Mouse (Mus musculus) heart, postnatal 0 days (tissue): ENCODE measurements at regions not wholly inside any gene's neighbourhood (a gene's known extent, or its start where the extent isn't known, plus 50 kb on each side); places are given as distances from the start of the nearest gene placed in this dataset.

ENCODE experiments used
- ATAC-seq: fragments of 200-750 bp; cut with Nextera tagmentation; 2 replicates; pipeline ENCODE4 v1.8.0; 2017; ENCODE audit warnings: low read depth, moderate number of reproducible peaks, moderate library complexity; ENCODE audit not compliant: insufficient read depth
- DNase-seq: peaks from one replicate; pipeline ENCODE4 v3.0.0-alpha.2; 2016; ENCODE audit warnings: low spot score
- H3K27ac ChIP-seq: fragments of 300-500 bp; sonication (generic); 2 replicates; pipeline ENCODE4 v1.5.1; 2014; ENCODE audit warnings: low read depth, mild to moderate bottlenecking
- H3K27me3 ChIP-seq: fragments of 300-500 bp; sonication (generic); 2 replicates; pipeline ENCODE4 v1.6.1; 2014; ENCODE audit warnings: low read length, mixed read lengths; ENCODE audit not compliant: control insufficient read depth, insufficient read depth
- H3K36me3 ChIP-seq: fragments of 300-500 bp; sonication (generic); replicated peaks from 2 replicates; pipeline ENCODE4 v1.6.1; 2014; ENCODE audit warnings: low read length, mixed read lengths; ENCODE audit not compliant: control insufficient read depth, insufficient read depth
- H3K4me1 ChIP-seq: fragments of 300-500 bp; sonication (generic); 2 replicates; pipeline ENCODE4 v1.6.1; 2014; ENCODE audit warnings: antibody characterized with exemption; ENCODE audit not compliant: control insufficient read depth, insufficient read depth
- H3K4me2 ChIP-seq: fragments of 300-500 bp; sonication (generic); 2 replicates; pipeline ENCODE4 v1.6.1; 2014; ENCODE audit warnings: low read depth, mild to moderate bottlenecking, low read length, moderate library complexity
- H3K4me3 ChIP-seq: fragments of 300-500 bp; sonication (generic); 2 replicates; pipeline ENCODE4 v1.5.1; 2014; ENCODE audit warnings: low read depth, low read length
- H3K9ac ChIP-seq: fragments of 300-500 bp; sonication (generic); replicated peaks from 2 replicates; pipeline ENCODE4 v1.6.1; 2014; ENCODE audit warnings: low read depth, low read length, mixed read lengths
- H3K9me3 ChIP-seq: fragments of 300-500 bp; sonication (generic); replicated peaks from 2 replicates; pipeline ENCODE4 v1.6.1; 2016; ENCODE audit warnings: low read length; ENCODE audit not compliant: control insufficient read depth
- CTCF ChIP-seq: IDR thresholded peaks from 2 replicates; pipeline ENCODE4 v1.5.1; 2016; ENCODE audit warnings: antibody characterized with exemption, control low read depth, low read depth
- EP300 ChIP-seq: IDR thresholded peaks from 2 replicates; pipeline ENCODE4 v1.6.1; 2016; ENCODE audit warnings: antibody characterized with exemption, low read depth
- WGBS: fragments of 180-500 bp; shearing (Covaris S2); extraction: QIAGEN DNeasy Blood & Tissue Kit; methylation state at CpG from one replicate; pipeline ENCODE4 v1.1.7; 2014; 5-methylcytosine and 5-hydroxymethylcytosine counted together

DNA sequence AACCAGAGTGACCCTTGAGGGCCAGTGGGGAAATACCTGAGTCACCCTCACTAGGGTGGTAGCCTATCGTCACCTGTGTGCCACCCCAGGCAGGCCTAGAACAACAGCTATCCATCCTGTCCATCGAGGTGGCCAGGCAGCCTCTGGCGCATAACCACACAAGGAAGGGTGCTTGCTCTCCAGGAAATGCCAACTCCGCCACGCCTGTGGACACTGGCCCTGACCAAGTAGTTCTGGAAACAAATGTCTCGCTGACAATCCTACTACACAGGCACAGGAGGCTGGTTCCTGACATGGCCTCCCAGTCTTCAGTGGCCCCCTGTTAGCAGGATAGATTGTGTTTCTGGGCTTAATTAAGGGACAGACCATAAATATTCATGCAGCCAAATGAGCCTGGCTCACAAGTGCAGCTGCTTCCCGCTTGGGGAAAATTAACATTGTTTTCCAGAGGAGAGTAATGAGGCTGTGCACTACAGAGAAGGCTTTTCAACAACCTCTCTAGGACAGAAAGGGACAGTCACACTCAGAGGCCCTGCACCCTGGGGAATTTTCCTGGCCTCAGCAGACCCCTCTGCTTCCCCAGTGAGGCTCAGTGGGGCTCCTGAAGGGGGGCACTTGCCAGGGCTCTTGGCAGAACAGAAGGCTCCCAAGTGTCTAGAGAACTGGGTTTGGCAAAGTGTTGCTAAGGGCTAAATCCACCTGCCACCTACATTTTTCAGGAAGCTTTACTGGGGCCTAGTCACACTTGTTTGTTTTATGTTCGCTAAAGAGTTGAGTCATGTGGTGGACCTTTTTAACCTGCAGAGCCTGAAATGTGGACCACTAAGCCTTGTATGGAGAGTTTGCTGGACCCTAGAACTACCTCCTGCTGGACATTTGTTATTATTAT is 143.2 kb upstream of the Gm12830 start:
- ATAC-seq (no peak), DNase-seq (no peak)
- Histone ChIP-seq H3K9me3 (no peaks in the 10 kb centered on the region), H3K4me1 (no peaks in the 10 kb centered on the region), H3K9ac (no peak overlapping the region), H3K27ac (no peak overlapping the region), H3K4me3 (no peak overlapping the region), H3K27me3 (0 out of 2 replicates have a peak, but pooled peaks cover 6% of the 10 kb centered on the region), H3K4me2 (no peak overlapping the region), H3K36me3 (no peaks in the 10 kb centered on the region)
- WGBS: 70% methylated on average over 8 of the region's 8 CpGs
- TF ChIP-seq CTCF: no peak

DNA sequence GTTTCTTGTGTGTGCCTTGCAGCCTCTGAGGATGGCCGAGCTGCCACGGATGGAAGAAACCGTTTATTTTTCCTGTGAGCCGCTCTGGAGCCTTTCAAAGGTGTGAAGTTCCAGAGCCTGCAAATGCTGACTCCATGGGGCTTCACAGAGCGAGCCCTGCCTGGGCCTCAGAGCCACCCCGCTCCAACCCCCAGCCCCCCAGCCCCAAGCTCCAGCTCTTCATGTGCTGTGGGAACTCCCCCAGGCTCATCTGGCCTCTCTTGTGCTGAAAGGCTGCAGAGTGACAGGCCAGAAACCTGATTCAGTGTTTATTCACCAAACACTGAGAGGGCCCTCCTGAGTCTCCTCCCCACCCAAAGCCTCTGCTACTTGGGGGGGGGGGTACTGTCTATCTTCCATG is 141.2 kb upstream of the Gm12830 start:
- TF ChIP-seq EP300 (no peak), CTCF (no peak)
- H3K9me3 ChIP-seq: no peaks in the 10 kb centered on the region
- ATAC-seq: no peak
- 22% methylated on average over 6 of the region's 6 CpGs for WGBS
- no peaks in the 10 kb centered on the region for H3K36me3 ChIP-seq
- H3K27ac ChIP-seq: no peak overlapping the region
- no peak overlapping the region for H3K4me3 ChIP-seq
- no peak overlapping the region for H3K9ac ChIP-seq
- no peak overlapping the region for H3K4me2 ChIP-seq
- 0 out of 2 replicates have a peak, but pooled peaks cover 13% of the 10 kb centered on the region for H3K27me3 ChIP-seq
- no peaks in the 10 kb centered on the region for H3K4me1 ChIP-seq
- no peak for DNase-seq

DNA sequence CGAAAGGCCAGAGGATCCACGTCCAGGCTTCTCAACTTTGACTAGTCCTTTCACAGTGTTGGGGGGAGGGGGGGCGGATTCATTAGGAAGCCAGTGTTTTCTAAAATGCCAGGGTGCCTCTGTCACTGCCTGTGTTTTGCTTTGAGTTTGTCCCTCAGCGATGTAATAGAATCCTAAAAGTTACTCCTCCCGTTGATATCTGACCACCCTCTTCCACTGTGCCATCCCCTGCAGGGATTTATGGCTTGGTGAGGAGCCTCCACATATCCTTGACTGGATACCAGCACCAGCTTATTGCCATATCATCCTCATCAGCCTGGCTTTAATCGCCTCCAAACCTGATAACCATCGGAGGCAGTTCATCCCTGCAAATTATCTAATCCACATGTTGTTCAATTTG is 138.6 kb upstream of the Gm12830 start:
- H3K36me3 ChIP-seq: no peaks in the 10 kb centered on the region
- TF ChIP-seq CTCF (no peak), EP300 (no peak)
- H3K9ac ChIP-seq: no peak overlapping the region
- H3K27ac ChIP-seq: no peak overlapping the region
- no peaks in the 10 kb centered on the region for H3K9me3 ChIP-seq
- 63% methylated on average over 7 of the region's 7 CpGs for WGBS
- peaks cover 20% of the 10 kb centered on the region; the same call in 1 of the 2 replicates for H3K27me3 ChIP-seq
- H3K4me1 ChIP-seq: no peaks in the 10 kb centered on the region; the same call in 1 of the 2 replicates
- DNase-seq: no peak
- no peak overlapping the region for H3K4me3 ChIP-seq
- ATAC-seq: no peak
- H3K4me2 ChIP-seq: no peak overlapping the region

DNA sequence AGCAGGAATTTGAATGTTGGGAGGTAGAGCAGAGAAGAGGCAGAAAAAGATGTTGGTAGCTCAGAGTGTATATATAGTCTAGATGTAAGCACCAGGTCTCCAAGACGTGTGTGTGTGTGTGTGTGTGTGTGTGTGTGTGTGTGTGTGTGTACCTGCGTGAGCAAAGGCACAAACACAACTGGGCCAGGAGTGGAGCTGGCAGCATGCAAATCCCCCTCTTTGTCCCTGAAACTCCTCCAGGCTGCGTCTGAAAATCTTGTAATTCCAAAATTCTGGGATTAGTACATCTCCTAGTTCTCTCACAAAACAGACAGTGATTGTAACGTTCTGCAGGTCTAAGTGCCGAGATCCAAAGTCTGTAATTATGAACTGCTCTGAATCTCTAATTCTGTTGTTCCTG is 137.8 kb upstream of the Gm12830 start:
- Histone ChIP-seq H3K4me1 (no peaks in the 10 kb centered on the region; the same call in 1 of the 2 replicates), H3K9ac (no peak overlapping the region), H3K36me3 (no peaks in the 10 kb centered on the region), H3K27ac (no peak overlapping the region), H3K27me3 (peaks cover 20% of the 10 kb centered on the region; the same call in 1 of the 2 replicates), H3K4me2 (no peak overlapping the region), H3K9me3 (no peaks in the 10 kb centered on the region), H3K4me3 (no peak overlapping the region)
- ATAC-seq (no peak), DNase-seq (no peak)
- WGBS: 68% methylated on average over 5 of the region's 5 CpGs
- TF ChIP-seq EP300: no peak
- TF ChIP-seq CTCF: no peak

DNA sequence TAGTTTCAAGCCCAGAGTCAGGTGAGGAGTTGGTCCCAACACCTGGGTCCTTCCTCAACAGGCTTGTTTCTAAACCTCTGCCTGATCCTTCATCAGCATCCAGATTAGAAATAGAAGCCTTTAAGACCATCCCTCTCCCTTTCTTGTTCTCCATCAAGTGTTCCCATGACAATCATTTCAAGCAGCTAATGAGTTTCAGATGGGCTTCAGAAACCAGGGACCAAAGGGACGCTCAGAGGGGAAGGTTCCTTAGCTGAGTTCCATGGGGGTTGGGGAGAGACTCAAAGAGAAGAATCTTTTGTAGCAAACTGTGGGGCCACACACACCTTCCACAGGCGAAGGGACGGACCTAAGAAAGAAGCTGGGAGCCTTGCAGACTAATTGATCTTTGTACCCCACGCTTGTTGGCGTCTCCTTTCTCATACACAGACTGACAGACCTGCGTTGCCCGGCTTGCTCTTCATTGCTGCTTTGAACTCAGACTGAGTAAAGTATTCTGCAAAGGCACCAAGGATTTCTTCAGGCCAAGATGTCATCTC is 136.6 kb upstream of the Gm12830 start:
- no peak overlapping the region for H3K4me2 ChIP-seq
- TF ChIP-seq CTCF (no peak), EP300 (no peak)
- H3K27me3 ChIP-seq: peaks cover 24% of the 10 kb centered on the region; the same call in 1 of the 2 replicates
- no peak overlapping the region for H3K27ac ChIP-seq
- no peaks in the 10 kb centered on the region for H3K9me3 ChIP-seq
- no peak for DNase-seq
- H3K36me3 ChIP-seq: no peaks in the 10 kb centered on the region
- H3K9ac ChIP-seq: no peak overlapping the region
- no peaks in the 10 kb centered on the region; the same call in 1 of the 2 replicates for H3K4me1 ChIP-seq
- no peak for ATAC-seq
- H3K4me3 ChIP-seq: no peak overlapping the region
- WGBS: 70% methylated on average over 7 of the region's 7 CpGs
